Mouse (Mus musculus): Measurements from ENCODE around the gene Stk38l. TPM values are rescaled to one million over a fixed set of nuclear protein-coding genes. Genes with fewer than 3 reads are reported as not detected.

The Stk38l gene
- polyA plus RNA-seq, 1 experiment from 2014 or later = 15.6 TPM

GRCm38 (mm10) chr6:146745180-146745579 lies 20.4 kb downstream of the Stk38l start:
- H3K27me3 ChIP-seq (ENCODE audit: control insufficient read depth, insufficient read depth, low read depth, low read length) = no peaks in the 10 kb centered on the region
- no peak overlapping the region for H3K4me3 ChIP-seq (ENCODE audit: low read length)
- WGBS = 75% methylated on average over 1 of the region's 1 CpGs
- no peak overlapping the region for H3K27ac ChIP-seq (ENCODE audit: low read length)
- no peaks in the 10 kb centered on the region for H3K36me3 ChIP-seq (ENCODE audit: control insufficient read depth, insufficient read depth, low read length)
- no peak overlapping the region for H3K9ac ChIP-seq (ENCODE audit: low read length)
- no peaks in the 10 kb centered on the region for H3K9me3 ChIP-seq (ENCODE audit: control insufficient read depth, low read length)
- ATAC-seq (ENCODE audit: low read depth) = no peak
- no peaks in the 10 kb centered on the region for H3K4me1 ChIP-seq (replicated peaks; ENCODE audit: control insufficient read depth, insufficient read depth, low read length)
- H3K4me2 ChIP-seq (ENCODE audit: low read depth, low read length) = no peak overlapping the region

- Histone ChIP-seq H3K9me3 (ENCODE audit: control insufficient read depth, low read length) (no peaks in the 10 kb centered on the region), H3K27me3 (ENCODE audit: control insufficient read depth, insufficient read depth, low read depth, low read length) (no peaks in the 10 kb centered on the region), H3K9ac (ENCODE audit: low read length) (no peak overlapping the region), H3K4me3 (ENCODE audit: low read length) (no peak overlapping the region), H3K4me1 (replicated peaks; ENCODE audit: control insufficient read depth, insufficient read depth, low read length) (no peaks in the 10 kb centered on the region), H3K27ac (ENCODE audit: low read length) (no peak overlapping the region), H3K4me2 (ENCODE audit: low read depth, low read length) (no peak overlapping the region), H3K36me3 (ENCODE audit: control insufficient read depth, insufficient read depth, low read length) (no peaks in the 10 kb centered on the region)
- 45% methylated on average over 5 of the region's 5 CpGs for WGBS
- ATAC-seq (ENCODE audit: low read depth) = no peak
These were observed 21.8 kb downstream of the Stk38l start for GRCm38 (mm10) chr6:146746577-146746976.

- Histone ChIP-seq H3K9ac (ENCODE audit: low read length) (no peak overlapping the region), H3K4me1 (replicated peaks; ENCODE audit: control insufficient read depth, insufficient read depth, low read length) (0 out of 2 replicates have a peak, but pooled peaks cover 2% of the 10 kb centered on the region), H3K4me2 (ENCODE audit: low read depth, low read length) (no peak overlapping the region), H3K27me3 (ENCODE audit: control insufficient read depth, insufficient read depth, low read depth, low read length) (no peaks in the 10 kb centered on the region), H3K4me3 (ENCODE audit: low read length) (no peak overlapping the region), H3K27ac (ENCODE audit: low read length) (no peak overlapping the region), H3K36me3 (ENCODE audit: control insufficient read depth, insufficient read depth, low read length) (no peaks in the 10 kb centered on the region), H3K9me3 (ENCODE audit: control insufficient read depth, low read length) (no peaks in the 10 kb centered on the region)
- no peak for ATAC-seq (ENCODE audit: low read depth)
These were observed 22.3 kb downstream of the Stk38l start for GRCm38 (mm10) chr6:146747057-146747456.

- Histone ChIP-seq H3K4me1 (replicated peaks; ENCODE audit: control insufficient read depth, insufficient read depth, low read length) (0 out of 2 replicates have a peak, but pooled peaks cover 2% of the 10 kb centered on the region), H3K27me3 (ENCODE audit: control insufficient read depth, insufficient read depth, low read depth, low read length) (no peaks in the 10 kb centered on the region), H3K4me2 (ENCODE audit: low read depth, low read length) (no peak overlapping the region), H3K27ac (ENCODE audit: low read length) (no peak overlapping the region), H3K9ac (ENCODE audit: low read length) (no peak overlapping the region), H3K36me3 (ENCODE audit: control insufficient read depth, insufficient read depth, low read length) (no peaks in the 10 kb centered on the region), H3K4me3 (ENCODE audit: low read length) (no peak overlapping the region), H3K9me3 (ENCODE audit: control insufficient read depth, low read length) (no peaks in the 10 kb centered on the region)
- no peak for ATAC-seq (ENCODE audit: low read depth)
- 70% methylated on average over 1 of the region's 1 CpGs for WGBS
These were observed 23.5 kb downstream of the Stk38l start for GRCm38 (mm10) chr6:146748271-146748670.

GRCm38 (mm10) chr6:146751671-146752070 lies 26.9 kb downstream of the Stk38l start:
- Histone ChIP-seq H3K4me3 (ENCODE audit: low read length) (no peak overlapping the region), H3K27me3 (ENCODE audit: control insufficient read depth, insufficient read depth, low read depth, low read length) (no peaks in the 10 kb centered on the region), H3K9me3 (ENCODE audit: control insufficient read depth, low read length) (no peaks in the 10 kb centered on the region), H3K27ac (ENCODE audit: low read length) (no peak overlapping the region), H3K4me1 (replicated peaks; ENCODE audit: control insufficient read depth, insufficient read depth, low read length) (peaks cover 7% of the 10 kb centered on the region; the same call in 1 of the 2 replicates), H3K36me3 (ENCODE audit: control insufficient read depth, insufficient read depth, low read length) (no peaks in the 10 kb centered on the region), H3K9ac (ENCODE audit: low read length) (no peak overlapping the region), H3K4me2 (ENCODE audit: low read depth, low read length) (0 out of 2 replicates have a peak overlapping the region, but pooled peaks have one; percentile 6)
- peak; percentile 74; the same call in 1 of the 2 replicates for ATAC-seq (ENCODE audit: low read depth)
- 35% methylated on average over 1 of the region's 1 CpGs for WGBS

- H3K4me2 ChIP-seq (ENCODE audit: low read depth, low read length) = no peak overlapping the region
- 67% methylated on average over 2 of the region's 2 CpGs for WGBS
- H3K27ac ChIP-seq (ENCODE audit: low read length) = no peak overlapping the region
- ATAC-seq (ENCODE audit: low read depth) = no peak
- peaks cover 7% of the 10 kb centered on the region; the same call in 1 of the 2 replicates for H3K4me1 ChIP-seq (replicated peaks; ENCODE audit: control insufficient read depth, insufficient read depth, low read length)
- H3K4me3 ChIP-seq (ENCODE audit: low read length) = no peak overlapping the region
- no peaks in the 10 kb centered on the region for H3K27me3 ChIP-seq (ENCODE audit: control insufficient read depth, insufficient read depth, low read depth, low read length)
- H3K36me3 ChIP-seq (ENCODE audit: control insufficient read depth, insufficient read depth, low read length) = no peaks in the 10 kb centered on the region
- H3K9ac ChIP-seq (ENCODE audit: low read length) = no peak overlapping the region
- H3K9me3 ChIP-seq (ENCODE audit: control insufficient read depth, low read length) = no peaks in the 10 kb centered on the region
These were observed 27.4 kb downstream of the Stk38l start for GRCm38 (mm10) chr6:146752178-146752577.

- H3K4me2 ChIP-seq (ENCODE audit: low read depth, low read length) = no peak overlapping the region
- H3K27ac ChIP-seq (ENCODE audit: low read length) = no peak overlapping the region
- no peak for ATAC-seq (ENCODE audit: low read depth)
- 58% methylated on average over 1 of the region's 1 CpGs for WGBS
- H3K9ac ChIP-seq (ENCODE audit: low read length) = no peak overlapping the region
- no peaks in the 10 kb centered on the region for H3K36me3 ChIP-seq (ENCODE audit: control insufficient read depth, insufficient read depth, low read length)
- H3K4me1 ChIP-seq (replicated peaks; ENCODE audit: control insufficient read depth, insufficient read depth, low read length) = peaks cover 7% of the 10 kb centered on the region; the same call in 1 of the 2 replicates
- H3K27me3 ChIP-seq (ENCODE audit: control insufficient read depth, insufficient read depth, low read depth, low read length) = no peaks in the 10 kb centered on the region
- H3K9me3 ChIP-seq (ENCODE audit: control insufficient read depth, low read length) = no peaks in the 10 kb centered on the region
- no peak overlapping the region for H3K4me3 ChIP-seq (ENCODE audit: low read length)
These were observed 27.8 kb downstream of the Stk38l start for GRCm38 (mm10) chr6:146752612-146753011.

- 43% methylated on average over 2 of the region's 2 CpGs for whole genome bisulfite sequencing
- H3K27ac ChIP-seq (ENCODE audit: low read length) = no peak overlapping the region
- H3K27me3 ChIP-seq (ENCODE audit: control insufficient read depth, insufficient read depth, low read depth, low read length) = no peaks in the 10 kb centered on the region
- H3K4me3 ChIP-seq (ENCODE audit: low read length) = no peak overlapping the region
- H3K36me3 ChIP-seq (ENCODE audit: control insufficient read depth, insufficient read depth, low read length) = no peaks in the 10 kb centered on the region
- H3K9me3 ChIP-seq (ENCODE audit: control insufficient read depth, low read length) = no peaks in the 10 kb centered on the region
- peaks cover 7% of the 10 kb centered on the region; the same call in 1 of the 2 replicates for H3K4me1 ChIP-seq (replicated peaks; ENCODE audit: control insufficient read depth, insufficient read depth, low read length)
- no peak overlapping the region for H3K9ac ChIP-seq (ENCODE audit: low read length)
- H3K4me2 ChIP-seq (ENCODE audit: low read depth, low read length) = no peak overlapping the region
- ATAC-seq (ENCODE audit: low read depth) = no peak
These were observed 28.9 kb downstream of the Stk38l start for GRCm38 (mm10) chr6:146753560-146754160.

- no peak overlapping the region for H3K27ac ChIP-seq (ENCODE audit: low read length)
- H3K4me1 ChIP-seq (replicated peaks; ENCODE audit: control insufficient read depth, insufficient read depth, low read length) = peaks cover 7% of the 10 kb centered on the region; the same call in 1 of the 2 replicates
- no peaks in the 10 kb centered on the region for H3K36me3 ChIP-seq (ENCODE audit: control insufficient read depth, insufficient read depth, low read length)
- no peaks in the 10 kb centered on the region for H3K27me3 ChIP-seq (ENCODE audit: control insufficient read depth, insufficient read depth, low read depth, low read length)
- WGBS = 93% methylated on average over 2 of the region's 2 CpGs
- ATAC-seq (ENCODE audit: low read depth) = no peak
- H3K9me3 ChIP-seq (ENCODE audit: control insufficient read depth, low read length) = no peaks in the 10 kb centered on the region
- H3K9ac ChIP-seq (ENCODE audit: low read length) = no peak overlapping the region
- no peak overlapping the region for H3K4me2 ChIP-seq (ENCODE audit: low read depth, low read length)
- no peak overlapping the region for H3K4me3 ChIP-seq (ENCODE audit: low read length)
These were observed 30.3 kb downstream of the Stk38l start for GRCm38 (mm10) chr6:146755136-146755535.

All from lung, embryonic 16.5 days (tissue).